10 mouse cellular contexts compared by ENCODE assay signal in the genomic region with DNA sequence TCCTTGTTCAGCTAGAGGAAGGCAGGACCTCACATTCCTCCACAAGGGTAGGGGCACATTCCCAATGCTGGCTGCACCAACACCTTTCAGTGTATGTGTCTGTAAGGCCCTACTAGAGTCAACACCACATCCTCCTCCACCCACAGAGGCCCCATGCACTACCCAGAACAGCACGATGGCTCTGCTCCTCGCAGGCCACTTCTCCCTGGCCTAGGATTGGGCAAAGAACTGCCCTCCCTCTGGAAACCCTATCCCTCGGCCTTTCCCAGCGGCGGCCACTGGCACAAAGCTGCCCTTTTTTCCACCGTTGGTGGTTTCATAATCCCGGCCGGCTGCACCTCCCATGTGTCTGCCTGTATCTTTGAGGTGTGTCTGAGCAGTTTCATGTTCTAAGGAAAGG. TPM values are rescaled to one million over a fixed set of nuclear protein-coding genes. Genes with fewer than 3 reads are reported as not detected.
A peak's percentile ranks its signal among the peaks of the same experiment; 100 is the strongest.
DNase-seq lines count a peak whose midpoint lies in the region; ATAC-seq lines count a peak whose summit lies in the region.
"Had no signal": no experiment of that assay in that cellular context is flagged by ENCODE, and none has a peak within 500 bp of the region (broad histone marks: within the 10 kb centered on the region; RNA-seq: fewer than 3 reads in every experiment).

No protein-coding gene starts in this region.

- DNase-seq in heart, adult 18-20 months = peak; percentile 61 to 62
- DNase-seq in heart, adult 8-10 months (ENCODE audit: low spot score) = no peak
- DNase-seq in embryonic facial prominence, embryonic 11.5 days (ENCODE audit: low spot score) = peak; percentile 21
- peak; percentile 56 for DNase-seq in lung, postnatal 25 days (ENCODE audit: low spot score)
- no peak for DNase-seq in thymus, postnatal 36 days
- DNase-seq in hindbrain, embryonic 11.5 days (ENCODE audit: low spot score) = no peak
- no peak for DNase-seq in midbrain, embryonic 10.5 days (ENCODE audit: low spot score)

- H3K9me3 ChIP-seq in embryonic facial prominence, embryonic 11.5 days (replicated peaks; ENCODE audit: control insufficient read depth, low read length) = no peaks in the 10 kb centered on the region
- H3K9me3 ChIP-seq in heart, embryonic 16.5 days (replicated peaks; ENCODE audit: control insufficient read depth, low read length) = no peaks in the 10 kb centered on the region
- H3K9me3 ChIP-seq in hindbrain, embryonic 11.5 days (ENCODE audit: control insufficient read depth, low read length) = no peaks in the 10 kb centered on the region
- no peaks in the 10 kb centered on the region for H3K9me3 ChIP-seq in midbrain, embryonic 10.5 days (replicated peaks)
- H3K9me3 ChIP-seq: forebrain, embryonic 15.5 days; liver, embryonic 15.5 days had no signal

- 0 out of 2 replicates have a peak, but pooled peaks have one; percentile 24 for ATAC-seq in embryonic facial prominence, embryonic 11.5 days (replicated peaks; ENCODE audit: insufficient number of reproducible peaks, low FRiP score, low TSS enrichment, low read depth)
- ATAC-seq in heart, embryonic 16.5 days (replicated peaks; ENCODE audit: extremely low read depth, insufficient read depth, low FRiP score) = no peak; the same call in 1 of the 2 replicates
- no peak for ATAC-seq in hindbrain, embryonic 11.5 days (ENCODE audit: low FRiP score)
- ATAC-seq: forebrain, embryonic 15.5 days had no signal

- H3K36me3 ChIP-seq in embryonic facial prominence, embryonic 11.5 days (replicated peaks; ENCODE audit: control insufficient read depth, insufficient read depth, low read depth, low read length) = peaks cover 2% of the 10 kb centered on the region; the same call in 1 of the 2 replicates
- H3K36me3 ChIP-seq in heart, embryonic 16.5 days (ENCODE audit: control insufficient read depth, insufficient read depth) = peaks cover 27% of the 10 kb centered on the region
- H3K36me3 ChIP-seq in hindbrain, embryonic 11.5 days (ENCODE audit: control insufficient read depth, insufficient read depth, low read length) = no peaks in the 10 kb centered on the region
- H3K36me3 ChIP-seq in midbrain, embryonic 10.5 days = peaks cover 79% of the 10 kb centered on the region

- 24% methylated on average over 8 of the region's 8 CpGs for WGBS in embryonic facial prominence, embryonic 11.5 days
- 43% methylated on average over 8 of the region's 8 CpGs for WGBS in heart, embryonic 16.5 days
- WGBS in hindbrain, embryonic 11.5 days = 62% methylated on average over 8 of the region's 8 CpGs
- WGBS in midbrain, embryonic 10.5 days = 54% methylated on average over 8 of the region's 8 CpGs

- no peaks in the 10 kb centered on the region for H3K4me1 ChIP-seq in embryonic facial prominence, embryonic 11.5 days (ENCODE audit: control insufficient read depth, insufficient read depth, low read length)
- H3K4me1 ChIP-seq in heart, embryonic 16.5 days (ENCODE audit: control insufficient read depth, insufficient read depth, low read length) = peaks cover 75% of the 10 kb centered on the region
- no peaks in the 10 kb centered on the region for H3K4me1 ChIP-seq in hindbrain, embryonic 11.5 days (replicated peaks; ENCODE audit: control insufficient read depth, insufficient read depth, low read length)
- no peaks in the 10 kb centered on the region for H3K4me1 ChIP-seq in midbrain, embryonic 10.5 days

- H3K9ac ChIP-seq in embryonic facial prominence, embryonic 11.5 days (replicated peaks; ENCODE audit: low read length) = no peak overlapping the region
- H3K9ac ChIP-seq in heart, embryonic 16.5 days (ENCODE audit: low read length) = peak overlapping the region; percentile 24
- no peak overlapping the region for H3K9ac ChIP-seq in hindbrain, embryonic 11.5 days (ENCODE audit: low read depth, low read length)
- H3K9ac ChIP-seq: forebrain, embryonic 15.5 days; liver, embryonic 15.5 days had no signal

- H3K4me3 ChIP-seq in embryonic facial prominence, embryonic 11.5 days (ENCODE audit: low read depth, low read length) = no peak overlapping the region
- no peak overlapping the region for H3K4me3 ChIP-seq in heart, embryonic 16.5 days (ENCODE audit: low read length)
- H3K4me3 ChIP-seq in hindbrain, embryonic 11.5 days (ENCODE audit: low read depth, low read length) = no peak overlapping the region
- no peak overlapping the region for H3K4me3 ChIP-seq in midbrain, embryonic 10.5 days
- H3K4me3 ChIP-seq: forebrain, embryonic 15.5 days; liver, embryonic 15.5 days had no signal

- no peak overlapping the region for H3K4me2 ChIP-seq in embryonic facial prominence, embryonic 11.5 days (ENCODE audit: low read depth, low read length)
- H3K4me2 ChIP-seq in heart, embryonic 16.5 days (ENCODE audit: low read depth, low read length) = no peak overlapping the region
- no peak overlapping the region for H3K4me2 ChIP-seq in hindbrain, embryonic 11.5 days (replicated peaks; ENCODE audit: low read depth, low read length)
- H3K4me2 ChIP-seq: forebrain, embryonic 15.5 days; liver, embryonic 15.5 days had no signal

- H3K27me3 ChIP-seq in embryonic facial prominence, embryonic 11.5 days (ENCODE audit: control insufficient read depth, insufficient read depth, low read length) = no peaks in the 10 kb centered on the region
- no peaks in the 10 kb centered on the region for H3K27me3 ChIP-seq in heart, embryonic 16.5 days (ENCODE audit: control insufficient read depth, insufficient read depth, low read length)
- no peaks in the 10 kb centered on the region for H3K27me3 ChIP-seq in hindbrain, embryonic 11.5 days (ENCODE audit: control insufficient read depth, insufficient read depth, low read length)
- H3K27me3 ChIP-seq in midbrain, embryonic 10.5 days (ENCODE audit: low read depth, poor library complexity, severe bottlenecking) = no peaks in the 10 kb centered on the region
- H3K27me3 ChIP-seq: forebrain, embryonic 15.5 days; liver, embryonic 15.5 days had no signal

- no peak overlapping the region for H3K27ac ChIP-seq in embryonic facial prominence, embryonic 11.5 days (replicated peaks; ENCODE audit: low read depth, low read length)
- peak overlapping the region; percentile 65 for H3K27ac ChIP-seq in heart, embryonic 16.5 days (ENCODE audit: low read length)
- no peak overlapping the region for H3K27ac ChIP-seq in hindbrain, embryonic 11.5 days (ENCODE audit: low read depth, low read length)
- H3K27ac ChIP-seq in midbrain, embryonic 10.5 days (replicated peaks) = no peak overlapping the region
- H3K27ac ChIP-seq: forebrain, embryonic 15.5 days; liver, embryonic 15.5 days had no signal

RNA-seq across cellular contexts. Expression of gene Igf2r, which starts 46.8 kb away (rescaled TPM):
- 100 to 1,000 TPM; 111 to 115 TPM for total RNA-seq in heart, adult 18-20 months (2021)
- 100 to 1,000 TPM; 103 to 124 (median 118) TPM for total RNA-seq in heart, adult 8-10 months (2022)
- 19.4 and 19.6 TPM in 2 replicates for polyA plus RNA-seq in embryonic facial prominence, embryonic 11.5 days (2014; fragmentation: Nextera tagmentation; extraction: Ambion mirVana)
- 98.0 and 133 TPM in 2 replicates for polyA plus RNA-seq in heart, embryonic 16.5 days (2015; fragmentation: Nextera tagmentation; extraction: Ambion mirVana)
- 16.9 and 18.7 TPM in 2 replicates for polyA plus RNA-seq in hindbrain, embryonic 11.5 days (2014; fragmentation: Nextera tagmentation; extraction: Ambion mirVana)
- 16.3 and 18.0 TPM in 2 replicates for polyA plus RNA-seq in midbrain, embryonic 10.5 days (2016; fragmentation: Nextera tagmentation; extraction: Ambion mirVana)

RNA-seq across cellular contexts. Expression of gene Slc22a1, which starts 47.0 kb away (rescaled TPM):
- total RNA-seq in heart, adult 18-20 months (2021) = 10 to 100 TPM; 12.1 to 17.8 TPM
- total RNA-seq in heart, adult 8-10 months (2022) = 10 to 100 TPM in 3 of 4 experiments, 1 to 10 TPM in 1; 9.5 to 26.9 (median 14.3) TPM
- polyA plus RNA-seq in embryonic facial prominence, embryonic 11.5 days (2014; fragmentation: Nextera tagmentation; extraction: Ambion mirVana) = not detected in 2 replicates
- 37.6 and 39.9 TPM in 2 replicates for polyA plus RNA-seq in heart, embryonic 16.5 days (2015; fragmentation: Nextera tagmentation; extraction: Ambion mirVana)
- polyA plus RNA-seq in hindbrain, embryonic 11.5 days (2014; fragmentation: Nextera tagmentation; extraction: Ambion mirVana) = not detected in 2 replicates
- polyA plus RNA-seq in midbrain, embryonic 10.5 days (2016; fragmentation: Nextera tagmentation; extraction: Ambion mirVana) = not detected in 2 replicates
- polyA plus RNA-seq: forebrain, embryonic 15.5 days had no signal

Comparison
In these comparisons a context has a peak if more than half of its experiments do, and no peak if none do; other contexts are left out.
1. DNase-seq: peak in heart, adult 18-20 months (2 of 2), embryonic facial prominence, embryonic 11.5 days (single experiment) and lung, postnatal 25 days (single experiment); none in heart, adult 8-10 months (single experiment), thymus, postnatal 36 days (0 of 2), hindbrain, embryonic 11.5 days (single experiment) and midbrain, embryonic 10.5 days (single experiment).
2. RNA of gene Slc22a1, which starts 47.0 kb away (polyA plus RNA-seq): 37.6 to 39.9 TPM in heart, embryonic 16.5 days; not detected in embryonic facial prominence, embryonic 11.5 days, not detected in hindbrain, embryonic 11.5 days and not detected in midbrain, embryonic 10.5 days; every median in the first group is over 10 times any median in the second.